Mouse (Mus musculus) brain, embryonic 14.5 days (tissue): ENCODE measurements at regions not wholly inside any gene's neighbourhood (a gene's known extent, or its start where the extent isn't known, plus 50 kb on each side); places are given as distances from the start of the nearest gene placed in this dataset.

Source experiments
- CTCF ChIP-seq: fragments of 200-500 bp; IDR thresholded peaks from 2 replicates; pipeline ENCODE4 v1.5.1; 2012; ENCODE audit warnings: inconsistent platforms, mild to moderate bottlenecking, moderate library complexity, borderline replicate concordance; ENCODE audit not compliant: insufficient read depth, insufficient read length; ENCODE audit errors: extremely low read depth
- POLR2A ChIP-seq: fragments of 200-500 bp; IDR thresholded peaks from 2 replicates; pipeline ENCODE4 v1.6.1; 2012; ENCODE audit warnings: mild to moderate bottlenecking, inconsistent platforms, borderline replicate concordance; ENCODE audit not compliant: poor library complexity, insufficient read depth, insufficient read length, severe bottlenecking; ENCODE audit errors: extremely low read depth

DNA sequence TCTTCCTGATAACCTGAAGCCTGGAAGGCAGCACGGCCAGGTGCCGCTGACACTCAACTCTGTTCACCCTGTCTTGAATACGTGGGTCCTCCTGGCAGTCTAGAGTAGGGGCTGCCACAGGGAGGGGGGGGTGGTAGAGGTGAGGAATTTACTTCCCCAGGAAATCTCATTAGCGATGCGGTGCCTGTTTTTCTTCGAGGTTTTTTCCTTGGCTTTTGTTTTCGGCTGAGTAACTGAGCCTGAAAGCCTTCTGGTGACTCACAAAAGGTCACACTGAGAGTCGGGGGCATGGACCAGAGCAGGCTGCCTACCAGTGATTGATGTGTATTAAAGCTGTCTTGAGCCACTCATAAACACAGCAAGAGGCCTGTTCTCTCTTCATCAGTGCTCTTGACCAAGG, 181.1 kb upstream of the Pmfbp1 start:
- TF ChIP-seq CTCF: no peak
- TF ChIP-seq POLR2A: no peak
